Mouse (Mus musculus) heart, postnatal 0 days (tissue): ENCODE measurements at regions not wholly inside any gene's neighbourhood (a gene's known extent, or its start where the extent isn't known, plus 50 kb on each side); places are given as distances from the start of the nearest gene placed in this dataset.

Experiments
- CTCF ChIP-seq: IDR thresholded peaks from 2 replicates; pipeline ENCODE4 v1.5.1; 2016; ENCODE audit warnings: antibody characterized with exemption, control low read depth, low read depth
- EP300 ChIP-seq: IDR thresholded peaks from 2 replicates; pipeline ENCODE4 v1.6.1; 2016; ENCODE audit warnings: antibody characterized with exemption, low read depth

GRCm38 (mm10) chr15:59155289-59155623 lies 266.2 kb downstream of the Gm49356 start:
- TF ChIP-seq EP300 (no peak), CTCF (no peak)
